Mouse (Mus musculus) liver, adult 2 months (tissue): ENCODE data around the gene Cda.

Source experiments
- CTCF ChIP-seq: fragments of 200-500 bp; IDR thresholded peaks from 2 replicates; pipeline ENCODE4 v1.5.1; 2011; ENCODE audit warnings: low read depth, low read length, control low read depth
- POLR2A ChIP-seq: fragments of 200-500 bp; IDR thresholded peaks from 2 replicates; pipeline ENCODE4 v1.6.1; 2011; ENCODE audit warnings: low read length, control low read depth; ENCODE audit not compliant: insufficient read depth; ENCODE audit errors: extremely low read depth

- TF ChIP-seq POLR2A (no peak), CTCF (no peak)
Observed at GRCm38 (mm10) chr4:138313795-138314194, 54.0 kb downstream of the Cda start.
